Mouse (Mus musculus): ENCODE measurements around the gene Gm21738. TPM values are rescaled to one million over a fixed set of nuclear protein-coding genes. Genes with fewer than 3 reads are reported as not detected.
"Not testable (repeated sequence)": the region's sequence is repeated elsewhere in the genome, so short reads cannot be mapped to it uniquely, and the experiment has no call there.

The Gm21738 gene
- polyA plus RNA-seq (2015; fragmentation: Nextera tagmentation; extraction: Ambion mirVana): not detected in 2 replicates

GRCm38 (mm10) chr14:19418830-19419229 lies at the start of gene Gm21738:
Gene Gm21738 (minus strand): TSS chr14:19418930.
- 77% methylated on average over 7 of the region's 7 CpGs for WGBS
- ATAC-seq (ENCODE audit: insufficient read depth, low FRiP score); H3K27me3 ChIP-seq (ENCODE audit: control insufficient read depth, insufficient read depth, low read length); H3K27ac ChIP-seq (ENCODE audit: low read length); H3K4me3 ChIP-seq (replicated peaks; ENCODE audit: low read length); H3K9me3 ChIP-seq (replicated peaks; ENCODE audit: control insufficient read depth, low read length); H3K36me3 ChIP-seq (ENCODE audit: control insufficient read depth, insufficient read depth, low read length); H3K4me1 ChIP-seq (ENCODE audit: control insufficient read depth, insufficient read depth, low read length); H3K4me2 ChIP-seq (ENCODE audit: low read depth, low read length); H3K9ac ChIP-seq (ENCODE audit: low read length): not testable (repeated sequence)

GRCm38 (mm10) chr14:19383741-19384140 lies 35.0 kb downstream of the Gm21738 start:
- WGBS: 81% methylated on average over 7 of the region's 7 CpGs

More at GRCm38 (mm10) chr14:19383741-19384140, 35.0 kb downstream of the Gm21738 start:
- not testable (repeated sequence) for H3K27me3 ChIP-seq (ENCODE audit: control insufficient read depth, insufficient read depth, low read length); H3K9me3 ChIP-seq (replicated peaks; ENCODE audit: control insufficient read depth, low read length); H3K4me1 ChIP-seq (ENCODE audit: control insufficient read depth, insufficient read depth, low read length); ATAC-seq (ENCODE audit: insufficient read depth, low FRiP score); H3K27ac ChIP-seq (ENCODE audit: low read length); H3K4me3 ChIP-seq (replicated peaks; ENCODE audit: low read length); H3K36me3 ChIP-seq (ENCODE audit: control insufficient read depth, insufficient read depth, low read length); H3K4me2 ChIP-seq (ENCODE audit: low read depth, low read length); H3K9ac ChIP-seq (ENCODE audit: low read length)

Other genes starting within 250 kb of the Gm21738 start
- gene Gm2244, start 131.0 kb upstream of the Gm21738 start, polyA plus RNA-seq (2015; fragmentation: Nextera tagmentation; extraction: Ambion mirVana): 0.29 TPM in 1 of 2 replicates, not detected in the other
- gene Gm2237, start 166.2 kb upstream of the Gm21738 start, polyA plus RNA-seq (2015; fragmentation: Nextera tagmentation; extraction: Ambion mirVana): 1.8 and 2.0 TPM in 2 replicates
- gene Gm5458, start 183.7 kb upstream of the Gm21738 start, polyA plus RNA-seq (2015; fragmentation: Nextera tagmentation; extraction: Ambion mirVana): not detected in 2 replicates

All from stomach, embryonic 16.5 days (tissue).